Mouse (Mus musculus) E14TG2a.4 (cell line): ENCODE data around the gene Zfp579.

ENCODE experiments used
- H3K27me3 ChIP-seq: 2 replicates; pipeline ENCODE4 v1.6.1; 2014; ENCODE audit warnings: low read length, control low read depth; ENCODE audit not compliant: insufficient read depth
- H3K36me3 ChIP-seq: 2 replicates; pipeline ENCODE4 v1.6.1; 2014; ENCODE audit warnings: low read length, control low read depth; ENCODE audit not compliant: insufficient read depth
- H3K4me1 ChIP-seq: replicated peaks from 2 replicates; pipeline ENCODE4 v1.6.1; 2014; ENCODE audit warnings: low read depth, low read length, control low read depth
- H3K4me3 ChIP-seq: replicated peaks from 2 replicates; pipeline ENCODE4 v1.5.1; 2014; ENCODE audit warnings: mild to moderate bottlenecking, low read length
- H3K9me3 ChIP-seq: 2 replicates; pipeline ENCODE4 v1.6.1; 2014; ENCODE audit warnings: low read length, control low read depth
- CTCF ChIP-seq: conservative IDR thresholded peaks from 2 replicates; pipeline ENCODE4 v1.5.1; 2014; ENCODE audit warnings: low read length
- NANOG ChIP-seq: IDR thresholded peaks from 2 replicates; pipeline ENCODE4 v1.6.1; 2014; ENCODE audit warnings: borderline replicate concordance, low read length, mixed read lengths
- POU5F1 ChIP-seq: IDR thresholded peaks from 2 replicates; pipeline ENCODE4 v1.6.1; 2014; ENCODE audit warnings: low read length, borderline replicate concordance

Zfp579 gene

GRCm38 (mm10) chr7:4936832-4937231 is 59.1 kb downstream of the Zfp579 start:
- H3K9me3 ChIP-seq, result no peaks in the 10 kb centered on the region
- 0 out of 2 replicates have a peak, but pooled peaks cover 2% of the 10 kb centered on the region for H3K27me3 ChIP-seq
- no peak for TF ChIP-seq POU5F1
- TF ChIP-seq NANOG, result no peak
- TF ChIP-seq CTCF, result no peak
- no peak overlapping the region for H3K4me3 ChIP-seq
- peaks cover 14% of the 10 kb centered on the region; the same call in 1 of the 2 replicates for H3K4me1 ChIP-seq
- H3K36me3 ChIP-seq, result no peaks in the 10 kb centered on the region

DNA sequence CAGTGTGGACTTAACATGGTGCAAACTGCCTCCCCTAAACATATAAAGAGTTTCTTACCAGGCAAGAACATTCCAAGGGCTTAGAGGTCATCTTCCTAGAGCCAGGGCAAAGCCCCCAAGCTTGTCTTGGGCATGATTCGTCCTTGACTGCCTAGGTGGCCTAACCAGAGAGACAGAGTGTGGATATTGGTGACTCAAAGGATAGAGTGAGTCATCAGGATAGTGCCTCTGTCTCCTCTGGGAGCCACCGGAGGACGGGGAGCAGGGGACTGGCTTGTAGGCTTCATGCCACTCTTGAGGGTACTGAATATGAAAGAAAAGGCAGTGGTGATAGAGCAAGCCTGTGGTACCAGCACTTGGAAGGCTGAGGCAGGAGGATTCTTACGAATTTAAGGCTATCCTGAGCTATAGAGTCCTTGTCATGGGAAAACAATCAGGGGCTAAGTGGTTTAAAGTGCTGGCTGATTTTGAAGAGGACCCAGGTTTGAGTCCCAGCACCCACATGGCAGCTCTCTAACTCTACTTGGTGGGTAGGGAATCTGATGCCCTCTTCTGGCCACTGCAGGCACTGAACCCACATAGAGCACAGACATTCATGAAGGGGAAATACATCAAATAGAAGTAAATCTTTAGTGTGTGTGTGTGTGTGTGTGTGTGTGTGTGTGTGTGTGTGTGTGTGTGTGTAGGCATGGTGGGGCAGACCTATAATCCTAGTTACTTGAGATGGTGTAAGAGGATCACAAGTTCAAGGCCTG is 61.6 kb downstream of the Zfp579 start:
- TF ChIP-seq POU5F1 (no peak), CTCF (peak; percentile 58), NANOG (no peak)

More for the DNA sequence above, 61.6 kb downstream of the Zfp579 start:
- Histone ChIP-seq H3K9me3 (no peaks in the 10 kb centered on the region), H3K27me3 (no peaks in the 10 kb centered on the region), H3K4me1 (peaks cover 14% of the 10 kb centered on the region; the same call in 1 of the 2 replicates), H3K36me3 (no peaks in the 10 kb centered on the region), H3K4me3 (no peak overlapping the region)
